Mouse (Mus musculus) heart, adult 11 months (tissue): ENCODE data around the gene Rnf148.

Source experiments
- DNase-seq: peaks from one replicate; pipeline ENCODE4 v3.0.0; 2022

Gene Rnf148

GRCm38 (mm10) chr6:23655036-23655435 lies at the start of gene Rnf148:
TSS of gene Rnf148 (minus strand) at chr6:23655136.
- DNase-seq: no peak

- DNase-seq: no peak
Measured at GRCm38 (mm10) chr6:23700879-23701278, 45.9 kb upstream of the Rnf148 start.

GRCm38 (mm10) chr6:23678172-23678571 lies 23.2 kb upstream of the Rnf148 start:
- no peak for DNase-seq

GRCm38 (mm10) chr6:23650205-23650604 lies 4.7 kb downstream of the Rnf148 start, which contains the start of gene Rnf133:
TSS of gene Rnf133 (minus strand) at chr6:23650305.
- DNase-seq: no peak

GRCm38 (mm10) chr6:23648732-23649131 lies 6.2 kb downstream of the Rnf148 start:
- DNase-seq: peak; percentile 79

- peak; percentile 91 for DNase-seq
Measured at GRCm38 (mm10) chr6:23647627-23648247, 7.2 kb downstream of the Rnf148 start.

- no peak for DNase-seq
Measured at GRCm38 (mm10) chr6:23637081-23637480, 17.9 kb downstream of the Rnf148 start.

- no peak for DNase-seq
Measured at GRCm38 (mm10) chr6:23635208-23635607, 19.7 kb downstream of the Rnf148 start.

GRCm38 (mm10) chr6:23634016-23634415 lies 20.9 kb downstream of the Rnf148 start:
- no peak for DNase-seq

GRCm38 (mm10) chr6:23630465-23630864 lies 24.5 kb downstream of the Rnf148 start:
- DNase-seq: no peak
